Mouse (Mus musculus): ENCODE measurements at regions not wholly inside any gene's neighbourhood (a gene's known extent, or its start where the extent isn't known, plus 50 kb on each side); places are given as distances from the start of the nearest gene placed in this dataset.
"Not testable (repeated sequence)": the region's sequence is repeated elsewhere in the genome, so short reads cannot be mapped to it uniquely, and the experiment has no call there.

DNA sequence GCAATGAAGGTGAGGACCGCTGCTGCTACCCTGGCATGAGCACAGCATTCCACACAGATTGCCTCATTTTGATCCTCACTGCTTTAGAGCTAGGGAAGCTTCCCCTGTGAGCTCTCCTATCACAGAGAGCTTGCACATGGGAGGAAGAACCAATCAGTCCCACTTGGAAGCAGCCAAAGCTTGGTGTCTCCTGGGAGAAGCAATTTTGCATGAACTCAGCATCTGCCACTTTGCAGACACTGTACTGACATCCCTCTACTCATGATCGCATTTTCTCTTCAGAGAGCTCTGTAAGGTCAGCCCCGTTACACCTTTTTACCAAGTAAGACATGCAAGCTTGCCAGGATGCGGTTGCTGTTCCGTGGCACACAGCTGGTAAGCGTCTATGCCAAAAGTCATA, 455.9 kb upstream of the Sall1 start:
- no peak overlapping the region for H3K27ac ChIP-seq (replicated peaks; ENCODE audit: insufficient read depth, low read depth, low read length)
- no peaks in the 10 kb centered on the region for H3K36me3 ChIP-seq (ENCODE audit: control insufficient read depth, insufficient read depth, low read length)
- no peak overlapping the region for H3K9ac ChIP-seq (ENCODE audit: low read depth, low read length)
- H3K27me3 ChIP-seq (ENCODE audit: control insufficient read depth, insufficient read depth, low read length), result no peaks in the 10 kb centered on the region
- no peak overlapping the region for H3K4me3 ChIP-seq (ENCODE audit: insufficient read depth, low read depth, low read length)
- WGBS, result 96% methylated on average over 6 of the region's 6 CpGs
- H3K79me2 ChIP-seq (ENCODE audit: control insufficient read depth, insufficient read depth, low read length), result no peaks in the 10 kb centered on the region
- TF ChIP-seq CTCF (IDR thresholded peaks at IDR 0.05; ENCODE audit: low read depth, low read length) (no peak), POLR2A (IDR thresholded peaks at IDR 0.05; ENCODE audit: extremely low read depth, insufficient read depth, low read length) (no peak)
- DNase-seq (ENCODE audit: extremely low read depth, low read depth, low spot score), result no peak
- no peaks in the 10 kb centered on the region for H3K4me1 ChIP-seq (ENCODE audit: control insufficient read depth, insufficient read depth, low read length)

DNA sequence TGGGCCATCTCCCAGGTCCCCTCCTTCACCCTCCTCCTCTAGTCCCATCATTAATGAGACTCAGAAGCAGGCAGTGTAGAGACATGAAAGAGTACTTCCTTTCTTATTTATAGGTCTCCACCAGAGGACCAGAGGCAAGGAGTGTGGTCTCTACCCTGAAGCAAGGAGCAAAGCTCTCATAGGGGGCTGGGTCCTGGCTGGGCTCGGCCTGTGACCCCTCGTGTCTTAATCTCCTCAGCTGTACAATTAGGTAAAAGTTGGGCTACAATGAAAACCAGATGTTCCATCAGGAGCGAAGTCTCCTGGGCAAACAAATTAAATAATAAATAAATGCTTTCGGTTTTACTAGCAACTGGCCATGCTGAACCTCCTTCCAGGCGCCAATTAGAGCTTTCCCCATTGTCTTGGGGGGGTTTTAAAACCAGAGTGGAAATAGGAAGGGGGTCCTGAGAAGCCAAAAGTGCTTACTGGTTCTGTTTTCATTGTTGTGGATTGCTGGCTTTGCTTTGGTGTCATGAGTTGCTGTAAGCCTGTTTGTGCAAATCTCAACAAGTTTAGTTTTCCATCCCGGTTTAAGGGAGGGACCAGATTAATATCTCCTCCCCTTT, 454.2 kb upstream of the Sall1 start:
- H3K79me2 ChIP-seq (ENCODE audit: control insufficient read depth, insufficient read depth, low read length), result no peaks in the 10 kb centered on the region
- no peaks in the 10 kb centered on the region for H3K36me3 ChIP-seq (ENCODE audit: control insufficient read depth, insufficient read depth, low read length)
- H3K27me3 ChIP-seq (ENCODE audit: control insufficient read depth, insufficient read depth, low read length), result no peaks in the 10 kb centered on the region
- TF ChIP-seq CTCF (IDR thresholded peaks at IDR 0.05; ENCODE audit: low read depth, low read length) (no peak), POLR2A (IDR thresholded peaks at IDR 0.05; ENCODE audit: extremely low read depth, insufficient read depth, low read length) (no peak)
- DNase-seq (ENCODE audit: extremely low read depth, low read depth, low spot score), result no peak
- no peak overlapping the region for H3K4me3 ChIP-seq (ENCODE audit: insufficient read depth, low read depth, low read length)
- no peaks in the 10 kb centered on the region for H3K4me1 ChIP-seq (ENCODE audit: control insufficient read depth, insufficient read depth, low read length)
- H3K9ac ChIP-seq (ENCODE audit: low read depth, low read length), result no peak overlapping the region
- H3K27ac ChIP-seq (replicated peaks; ENCODE audit: insufficient read depth, low read depth, low read length), result no peak overlapping the region
- WGBS, result 81% methylated on average over 6 of the region's 6 CpGs

DNA sequence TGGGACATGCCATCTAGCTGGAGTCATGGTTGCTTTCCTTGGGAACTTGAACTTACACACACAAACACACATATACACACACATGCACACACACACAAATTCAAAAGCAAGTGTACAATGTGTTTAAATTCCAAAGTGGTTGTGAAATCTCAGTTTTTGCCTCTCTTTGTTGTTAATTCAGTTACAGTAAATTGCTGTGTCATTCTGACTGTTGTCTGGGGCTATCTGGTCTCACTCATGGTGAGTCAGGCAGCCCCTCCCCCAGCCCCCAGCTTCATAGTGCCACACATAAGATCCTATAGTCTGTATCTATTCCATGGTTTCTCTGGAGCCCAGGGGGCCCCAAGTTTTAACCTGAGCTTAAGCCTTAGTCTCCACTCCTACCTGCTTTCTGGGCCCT, 448.4 kb upstream of the Sall1 start:
- Histone ChIP-seq H3K27ac (replicated peaks; ENCODE audit: insufficient read depth, low read depth, low read length) (no peak overlapping the region), H3K9ac (ENCODE audit: low read depth, low read length) (no peak overlapping the region), H3K27me3 (ENCODE audit: control insufficient read depth, insufficient read depth, low read length) (peaks cover 2% of the 10 kb centered on the region; the same call in 1 of the 2 replicates), H3K79me2 (ENCODE audit: control insufficient read depth, insufficient read depth, low read length) (no peaks in the 10 kb centered on the region), H3K4me3 (ENCODE audit: insufficient read depth, low read depth, low read length) (no peak overlapping the region), H3K36me3 (ENCODE audit: control insufficient read depth, insufficient read depth, low read length) (no peaks in the 10 kb centered on the region), H3K4me1 (ENCODE audit: control insufficient read depth, insufficient read depth, low read length) (no peaks in the 10 kb centered on the region)
- DNase-seq (ENCODE audit: extremely low read depth, low read depth, low spot score), result no peak
- TF ChIP-seq CTCF (IDR thresholded peaks at IDR 0.05; ENCODE audit: low read depth, low read length) (no peak), POLR2A (IDR thresholded peaks at IDR 0.05; ENCODE audit: extremely low read depth, insufficient read depth, low read length) (no peak)

DNA sequence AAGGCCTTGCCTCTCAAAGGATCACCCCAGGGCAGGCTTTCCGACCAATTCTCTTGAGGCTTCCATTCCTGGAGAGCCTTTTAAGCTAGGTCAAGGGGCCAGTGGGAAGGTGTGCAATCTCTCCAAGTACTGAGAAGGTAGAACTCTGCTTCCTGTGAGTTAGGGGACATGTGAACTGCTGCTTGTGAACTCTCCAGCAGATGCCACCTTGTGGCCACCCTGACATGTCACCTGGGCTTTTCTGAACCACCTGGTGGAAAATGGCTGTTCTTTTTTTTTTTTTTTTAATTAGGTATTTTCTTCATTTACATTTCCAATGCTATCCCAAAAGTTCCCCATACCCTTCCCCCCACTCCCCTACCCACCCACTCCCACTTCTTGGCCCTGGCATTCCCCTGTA, 438.5 kb upstream of the Sall1 start:
- not testable (repeated sequence) for H3K27ac ChIP-seq (replicated peaks; ENCODE audit: insufficient read depth, low read depth, low read length); H3K4me3 ChIP-seq (ENCODE audit: insufficient read depth, low read depth, low read length); H3K4me1 ChIP-seq (ENCODE audit: control insufficient read depth, insufficient read depth, low read length); H3K36me3 ChIP-seq (ENCODE audit: control insufficient read depth, insufficient read depth, low read length); H3K79me2 ChIP-seq (ENCODE audit: control insufficient read depth, insufficient read depth, low read length); H3K27me3 ChIP-seq (ENCODE audit: control insufficient read depth, insufficient read depth, low read length); H3K9ac ChIP-seq (ENCODE audit: low read depth, low read length)
- peak; percentile 33 for DNase-seq (ENCODE audit: extremely low read depth, low read depth, low spot score)
- 75% methylated on average over 1 of the region's 1 CpGs for WGBS
- TF ChIP-seq CTCF (IDR thresholded peaks at IDR 0.05; ENCODE audit: low read depth, low read length), result peak; percentile 51; the same call in 1 of the 2 replicates

DNA sequence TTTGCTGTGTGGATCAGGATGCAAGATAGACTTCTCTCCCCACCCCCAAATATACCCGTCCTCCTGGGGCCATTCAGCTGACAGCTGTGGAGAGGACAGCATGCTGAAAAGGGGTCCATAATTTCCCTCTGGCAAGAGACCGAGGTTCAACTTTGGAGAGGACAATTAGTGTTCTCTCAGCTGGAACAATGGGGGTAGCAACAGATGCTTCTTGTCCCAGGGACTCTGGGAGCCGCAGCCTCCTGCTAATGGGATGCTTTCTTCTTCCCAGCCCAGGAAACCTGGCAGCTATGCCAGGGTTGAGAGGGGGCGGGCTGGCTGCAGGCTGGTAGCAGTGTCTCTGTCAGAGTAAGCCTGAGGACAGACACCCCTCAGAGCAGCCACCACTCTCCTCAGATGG, 433.0 kb upstream of the Sall1 start:
- Histone ChIP-seq H3K79me2 (ENCODE audit: control insufficient read depth, insufficient read depth, low read length) (no peaks in the 10 kb centered on the region), H3K4me1 (ENCODE audit: control insufficient read depth, insufficient read depth, low read length) (no peaks in the 10 kb centered on the region), H3K27me3 (ENCODE audit: control insufficient read depth, insufficient read depth, low read length) (peaks cover 3% of the 10 kb centered on the region; the same call in 1 of the 2 replicates), H3K4me3 (ENCODE audit: insufficient read depth, low read depth, low read length) (no peak overlapping the region), H3K27ac (replicated peaks; ENCODE audit: insufficient read depth, low read depth, low read length) (no peak overlapping the region), H3K9ac (ENCODE audit: low read depth, low read length) (no peak overlapping the region), H3K36me3 (ENCODE audit: control insufficient read depth, insufficient read depth, low read length) (no peaks in the 10 kb centered on the region)
- TF ChIP-seq POLR2A (IDR thresholded peaks at IDR 0.05; ENCODE audit: extremely low read depth, insufficient read depth, low read length) (no peak), CTCF (IDR thresholded peaks at IDR 0.05; ENCODE audit: low read depth, low read length) (no peak)
- WGBS, result 77% methylated on average over 4 of the region's 4 CpGs
- DNase-seq (ENCODE audit: extremely low read depth, low read depth, low spot score), result no peak

DNA sequence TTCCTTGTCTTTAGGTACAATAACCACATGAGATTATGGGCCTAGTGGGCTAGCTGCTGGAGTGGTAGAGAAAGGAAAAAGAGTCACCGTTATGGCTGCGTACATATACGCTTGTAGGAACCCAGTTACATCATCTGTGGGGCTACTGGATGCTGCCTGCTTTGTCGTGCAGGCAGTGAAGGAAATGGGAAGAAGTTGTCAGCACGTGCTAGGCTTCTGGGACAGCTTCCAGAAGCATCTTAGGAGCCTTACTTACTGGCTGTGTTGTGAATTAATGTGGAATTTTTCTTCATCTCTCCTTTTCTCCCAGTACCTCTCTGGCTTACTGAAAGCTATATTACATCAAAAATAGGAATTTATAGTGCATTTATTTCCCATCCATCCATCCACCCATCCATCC, 427.2 kb upstream of the Sall1 start:
- no peaks in the 10 kb centered on the region for H3K79me2 ChIP-seq (ENCODE audit: control insufficient read depth, insufficient read depth, low read length)
- DNase-seq (ENCODE audit: extremely low read depth, low read depth, low spot score), result no peak
- H3K27ac ChIP-seq (replicated peaks; ENCODE audit: insufficient read depth, low read depth, low read length), result no peak overlapping the region
- WGBS, result 81% methylated on average over 5 of the region's 5 CpGs
- no peak overlapping the region for H3K4me3 ChIP-seq (ENCODE audit: insufficient read depth, low read depth, low read length)
- no peaks in the 10 kb centered on the region for H3K4me1 ChIP-seq (ENCODE audit: control insufficient read depth, insufficient read depth, low read length)
- no peaks in the 10 kb centered on the region for H3K36me3 ChIP-seq (ENCODE audit: control insufficient read depth, insufficient read depth, low read length)
- TF ChIP-seq CTCF (IDR thresholded peaks at IDR 0.05; ENCODE audit: low read depth, low read length) (no peak), POLR2A (IDR thresholded peaks at IDR 0.05; ENCODE audit: extremely low read depth, insufficient read depth, low read length) (no peak)
- no peak overlapping the region for H3K9ac ChIP-seq (ENCODE audit: low read depth, low read length)
- H3K27me3 ChIP-seq (ENCODE audit: control insufficient read depth, insufficient read depth, low read length), result peaks cover 3% of the 10 kb centered on the region; the same call in 1 of the 2 replicates
